Mouse (Mus musculus): ENCODE data around the gene Abr. TPM values are rescaled to one million over a fixed set of nuclear protein-coding genes. Genes with fewer than 3 reads are reported as not detected.

The Abr gene
- polyA plus RNA-seq, 1 experiment, result 30.6 TPM

GRCm38 (mm10) chr11:76458730-76459129, 163.4 kb downstream of the Abr start:
- Histone ChIP-seq H3K27ac (ENCODE audit: insufficient read depth, low read length) (no peak overlapping the region), H3K4me1 (ENCODE audit: control insufficient read depth, insufficient read depth, low read length) (peaks cover 6% of the 10 kb centered on the region), H3K9ac (ENCODE audit: low read depth, poor library complexity, severe bottlenecking) (no peak overlapping the region), H3K36me3 (ENCODE audit: control insufficient read depth, insufficient read depth, low read length, poor library complexity, severe bottlenecking) (peaks cover 8% of the 10 kb centered on the region), H3K9me3 (replicated peaks; ENCODE audit: control insufficient read depth, insufficient read depth, low read length, poor library complexity, severe bottlenecking) (no peaks in the 10 kb centered on the region), H3K27me3 (ENCODE audit: control insufficient read depth, insufficient read depth, low read length, poor library complexity, severe bottlenecking) (no peaks in the 10 kb centered on the region), H3K4me3 (ENCODE audit: low read depth, low read length) (no peak overlapping the region)
- TF ChIP-seq CTCF (IDR thresholded peaks at IDR 0.05; ENCODE audit: low read depth, low read length) (no peak), POLR2A (IDR thresholded peaks at IDR 0.05; ENCODE audit: insufficient read depth, low read length) (no peak), EP300 (IDR thresholded peaks at IDR 0.05; ENCODE audit: insufficient read depth, low read depth, low read length) (no peak)

- H3K4me1 ChIP-seq (ENCODE audit: control insufficient read depth, insufficient read depth, low read length), result peaks cover 6% of the 10 kb centered on the region
- H3K9me3 ChIP-seq (replicated peaks; ENCODE audit: control insufficient read depth, insufficient read depth, low read length, poor library complexity, severe bottlenecking), result no peaks in the 10 kb centered on the region
- H3K9ac ChIP-seq (ENCODE audit: low read depth, poor library complexity, severe bottlenecking), result no peak overlapping the region
- H3K27me3 ChIP-seq (ENCODE audit: control insufficient read depth, insufficient read depth, low read length, poor library complexity, severe bottlenecking), result no peaks in the 10 kb centered on the region
- peak overlapping the region; percentile 48 for H3K27ac ChIP-seq (ENCODE audit: insufficient read depth, low read length)
- TF ChIP-seq CTCF (IDR thresholded peaks at IDR 0.05; ENCODE audit: low read depth, low read length) (no peak), EP300 (IDR thresholded peaks at IDR 0.05; ENCODE audit: insufficient read depth, low read depth, low read length) (no peak), POLR2A (IDR thresholded peaks at IDR 0.05; ENCODE audit: insufficient read depth, low read length) (no peak)
- no peak overlapping the region for H3K4me3 ChIP-seq (ENCODE audit: low read depth, low read length)
- peaks cover 10% of the 10 kb centered on the region for H3K36me3 ChIP-seq (ENCODE audit: control insufficient read depth, insufficient read depth, low read length, poor library complexity, severe bottlenecking)
Measured at GRCm38 (mm10) chr11:76456897-76457296, 165.2 kb downstream of the Abr start.

- Histone ChIP-seq H3K36me3 (ENCODE audit: control insufficient read depth, insufficient read depth, low read length, poor library complexity, severe bottlenecking) (peaks cover 10% of the 10 kb centered on the region), H3K9me3 (replicated peaks; ENCODE audit: control insufficient read depth, insufficient read depth, low read length, poor library complexity, severe bottlenecking) (no peaks in the 10 kb centered on the region), H3K9ac (ENCODE audit: low read depth, poor library complexity, severe bottlenecking) (no peak overlapping the region), H3K4me3 (ENCODE audit: low read depth, low read length) (no peak overlapping the region), H3K4me1 (ENCODE audit: control insufficient read depth, insufficient read depth, low read length) (peaks cover 6% of the 10 kb centered on the region), H3K27me3 (ENCODE audit: control insufficient read depth, insufficient read depth, low read length, poor library complexity, severe bottlenecking) (no peaks in the 10 kb centered on the region), H3K27ac (ENCODE audit: insufficient read depth, low read length) (peak overlapping the region; percentile 48)
- TF ChIP-seq POLR2A (IDR thresholded peaks at IDR 0.05; ENCODE audit: insufficient read depth, low read length) (no peak), EP300 (IDR thresholded peaks at IDR 0.05; ENCODE audit: insufficient read depth, low read depth, low read length) (0 out of 2 replicates have a peak, but pooled peaks have one; percentile 16), CTCF (IDR thresholded peaks at IDR 0.05; ENCODE audit: low read depth, low read length) (peak; percentile 94)
Measured at GRCm38 (mm10) chr11:76456233-76456632, 165.9 kb downstream of the Abr start.

GRCm38 (mm10) chr11:76454492-76454891, 167.6 kb downstream of the Abr start:
- H3K36me3 ChIP-seq (ENCODE audit: control insufficient read depth, insufficient read depth, low read length, poor library complexity, severe bottlenecking), result peaks cover 10% of the 10 kb centered on the region; the same call in 1 of the 2 replicates
- no peak overlapping the region for H3K4me3 ChIP-seq (ENCODE audit: low read depth, low read length)
- no peak overlapping the region for H3K27ac ChIP-seq (ENCODE audit: insufficient read depth, low read length)
- H3K27me3 ChIP-seq (ENCODE audit: control insufficient read depth, insufficient read depth, low read length, poor library complexity, severe bottlenecking), result no peaks in the 10 kb centered on the region
- no peak overlapping the region for H3K9ac ChIP-seq (ENCODE audit: low read depth, poor library complexity, severe bottlenecking)
- peaks cover 6% of the 10 kb centered on the region for H3K4me1 ChIP-seq (ENCODE audit: control insufficient read depth, insufficient read depth, low read length)
- H3K9me3 ChIP-seq (replicated peaks; ENCODE audit: control insufficient read depth, insufficient read depth, low read length, poor library complexity, severe bottlenecking), result no peaks in the 10 kb centered on the region
- TF ChIP-seq POLR2A (IDR thresholded peaks at IDR 0.05; ENCODE audit: insufficient read depth, low read length) (no peak), CTCF (IDR thresholded peaks at IDR 0.05; ENCODE audit: low read depth, low read length) (peak; percentile 99)

GRCm38 (mm10) chr11:76450202-76450561, 171.9 kb downstream of the Abr start:
- no peak for TF ChIP-seq EP300 (IDR thresholded peaks at IDR 0.05; ENCODE audit: insufficient read depth, low read depth, low read length)
- no peak for TF ChIP-seq POLR2A (IDR thresholded peaks at IDR 0.05; ENCODE audit: insufficient read depth, low read length)
- TF ChIP-seq CTCF (IDR thresholded peaks at IDR 0.05; ENCODE audit: low read depth, low read length), result no peak
- H3K36me3 ChIP-seq (ENCODE audit: control insufficient read depth, insufficient read depth, low read length, poor library complexity, severe bottlenecking), result 0 out of 2 replicates have a peak, but pooled peaks cover 5% of the 10 kb centered on the region
- no peak overlapping the region for H3K4me3 ChIP-seq (ENCODE audit: low read depth, low read length)
- no peak overlapping the region for H3K9ac ChIP-seq (ENCODE audit: low read depth, poor library complexity, severe bottlenecking)
- no peaks in the 10 kb centered on the region for H3K4me1 ChIP-seq (ENCODE audit: control insufficient read depth, insufficient read depth, low read length)
- no peaks in the 10 kb centered on the region for H3K9me3 ChIP-seq (replicated peaks; ENCODE audit: control insufficient read depth, insufficient read depth, low read length, poor library complexity, severe bottlenecking)
- H3K27me3 ChIP-seq (ENCODE audit: control insufficient read depth, insufficient read depth, low read length, poor library complexity, severe bottlenecking), result no peaks in the 10 kb centered on the region
- H3K27ac ChIP-seq (ENCODE audit: insufficient read depth, low read length), result no peak overlapping the region

DNA sequence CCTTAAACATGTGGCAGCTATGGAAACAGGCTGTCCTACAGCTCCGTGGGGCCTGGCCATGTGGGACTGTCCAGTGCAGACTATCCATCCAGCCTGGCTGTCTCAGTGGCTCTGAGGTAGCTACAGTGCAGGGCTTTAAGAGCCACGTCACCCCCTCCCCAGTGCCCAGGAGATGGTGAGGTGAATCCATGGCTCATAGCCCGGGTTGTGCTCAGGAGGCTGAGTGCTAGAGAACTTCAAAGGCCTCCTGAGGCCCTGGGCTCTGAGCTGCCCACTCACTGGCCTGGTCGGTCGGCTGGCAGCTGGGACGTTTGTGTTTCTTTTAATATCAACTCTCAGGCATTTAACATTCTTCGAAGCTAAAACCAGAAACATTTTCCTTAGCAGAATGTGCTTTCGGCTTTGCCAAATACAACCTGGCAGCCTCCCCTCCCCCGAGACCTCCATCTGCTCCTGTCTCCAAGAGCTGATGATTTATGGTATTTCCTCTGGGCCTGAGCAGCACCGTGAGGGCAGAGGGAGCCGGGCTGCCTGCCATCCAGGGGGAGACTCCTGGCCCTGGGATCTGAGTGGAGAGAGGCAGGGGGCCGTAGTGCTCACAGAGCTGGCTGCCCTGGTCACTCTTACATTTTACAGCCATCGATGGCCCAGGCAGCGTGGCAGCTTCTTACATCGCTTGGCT, 172.5 kb downstream of the Abr start:
- Histone ChIP-seq H3K9ac (ENCODE audit: low read depth, poor library complexity, severe bottlenecking) (no peak overlapping the region), H3K36me3 (ENCODE audit: control insufficient read depth, insufficient read depth, low read length, poor library complexity, severe bottlenecking) (0 out of 2 replicates have a peak, but pooled peaks cover 5% of the 10 kb centered on the region), H3K4me1 (ENCODE audit: control insufficient read depth, insufficient read depth, low read length) (no peaks in the 10 kb centered on the region), H3K27ac (ENCODE audit: insufficient read depth, low read length) (no peak overlapping the region), H3K27me3 (ENCODE audit: control insufficient read depth, insufficient read depth, low read length, poor library complexity, severe bottlenecking) (no peaks in the 10 kb centered on the region), H3K4me3 (ENCODE audit: low read depth, low read length) (no peak overlapping the region), H3K9me3 (replicated peaks; ENCODE audit: control insufficient read depth, insufficient read depth, low read length, poor library complexity, severe bottlenecking) (no peaks in the 10 kb centered on the region)
- TF ChIP-seq EP300 (IDR thresholded peaks at IDR 0.05; ENCODE audit: insufficient read depth, low read depth, low read length) (no peak), POLR2A (IDR thresholded peaks at IDR 0.05; ENCODE audit: insufficient read depth, low read length) (no peak), CTCF (IDR thresholded peaks at IDR 0.05; ENCODE audit: low read depth, low read length) (no peak)
